Mouse (Mus musculus) C2C12 (cell line): ENCODE measurements at regions not wholly inside any gene's neighbourhood (a gene's known extent, or its start where the extent isn't known, plus 50 kb on each side); places are given as distances from the start of the nearest gene placed in this dataset.

ENCODE experiments used
- CTCF ChIP-seq: IDR thresholded peaks from one replicate; pipeline ENCODE4 v1.5.1; 2011; ENCODE audit not compliant: control insufficient read depth, insufficient read depth, insufficient read length
- FOSL1 ChIP-seq: IDR thresholded peaks from one replicate; pipeline ENCODE4 v1.8.0; 2011; ENCODE audit warnings: mild to moderate bottlenecking, low read length; ENCODE audit not compliant: poor library complexity, insufficient read depth, severe bottlenecking

DNA sequence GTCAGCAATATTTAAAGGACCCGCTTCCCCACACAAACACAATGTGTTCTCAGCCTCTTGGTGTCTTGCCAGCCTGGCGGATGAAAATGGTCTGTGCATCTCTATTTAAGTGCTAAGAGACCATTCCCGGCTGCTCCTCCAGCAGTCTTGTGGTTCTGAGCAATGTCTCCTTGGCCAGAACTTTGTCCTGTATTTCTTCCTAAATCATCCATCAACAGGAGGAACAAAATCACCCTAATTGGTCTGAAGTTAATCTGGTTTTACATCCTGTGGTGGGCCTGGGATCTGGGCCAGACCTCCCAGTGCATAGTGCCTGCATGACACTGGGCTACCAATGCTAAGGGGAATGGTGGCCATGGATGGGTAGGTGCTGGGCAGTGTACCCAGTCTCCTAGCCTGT is 123.6 kb downstream of the 9530068E07Rik start:
- TF ChIP-seq CTCF = no peak
- TF ChIP-seq FOSL1 = no peak
